Mouse (Mus musculus): ENCODE measurements at regions not wholly inside any gene's neighbourhood (a gene's known extent, or its start where the extent isn't known, plus 50 kb on each side); places are given as distances from the start of the nearest gene placed in this dataset.

DNA sequence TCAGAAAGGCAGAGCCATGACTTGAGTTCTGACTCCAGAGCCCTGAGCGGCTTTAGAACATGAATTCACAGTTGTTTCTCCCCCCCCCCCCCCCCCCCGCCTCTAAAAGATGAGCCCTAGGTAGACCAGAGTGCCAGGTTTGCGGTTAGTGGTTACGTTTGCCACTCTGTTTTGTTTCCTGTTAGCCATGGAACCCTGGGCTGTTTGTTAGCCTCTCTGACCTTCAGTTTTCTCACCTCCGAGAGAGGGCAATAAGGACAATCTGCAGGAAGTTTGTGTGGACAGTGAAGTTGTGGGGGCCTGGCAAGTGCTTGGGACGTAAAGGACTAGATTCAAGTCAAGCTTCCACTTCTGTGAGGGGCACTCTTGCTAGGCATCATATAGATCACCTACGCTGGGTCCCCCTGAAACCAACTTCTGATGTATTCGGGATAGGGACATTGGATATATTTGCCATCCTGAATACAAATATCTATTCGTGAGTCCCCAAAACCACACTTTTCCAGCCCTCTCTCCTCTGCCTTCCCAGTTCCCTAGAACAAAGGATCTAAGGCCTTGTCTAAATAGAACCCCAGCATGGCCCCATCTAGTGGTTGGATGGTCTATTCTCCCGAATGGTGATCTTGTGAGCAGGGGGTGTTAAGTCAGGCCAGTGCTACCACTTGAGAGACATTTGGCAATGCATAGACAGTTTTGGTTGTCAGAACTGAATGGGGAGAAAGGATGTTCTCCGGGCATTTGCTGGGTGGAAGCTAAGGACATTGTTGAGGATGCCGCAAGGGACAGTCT, 145.4 kb upstream of the Tle3 start:
- DNase-seq (ENCODE audit: low spot score in 2 of 2): no peak

GRCm38 (mm10) chr9:61227492-61228229, 144.5 kb upstream of the Tle3 start:
- no peak for DNase-seq (ENCODE audit: low spot score in 2 of 2)

DNA sequence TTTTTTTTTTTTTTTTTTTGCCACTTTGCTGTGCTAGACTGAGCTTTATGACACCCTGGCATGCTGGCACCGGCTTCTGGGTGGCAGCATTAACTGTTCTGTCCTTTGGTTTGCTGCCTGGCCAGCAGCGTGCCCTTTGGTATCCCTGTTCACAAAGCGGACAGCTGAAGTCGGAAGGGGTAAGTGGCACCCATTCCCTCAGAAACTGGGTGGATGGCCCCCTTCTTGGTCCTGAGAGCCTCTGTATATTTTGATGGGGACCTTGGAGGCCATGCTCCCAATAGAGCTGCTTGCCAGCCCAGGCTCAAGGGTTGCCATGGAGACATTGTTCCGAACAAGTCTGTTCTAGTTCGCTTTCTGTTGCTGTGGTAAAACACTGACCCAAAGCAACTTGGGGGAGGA, 143.9 kb upstream of the Tle3 start:
- DNase-seq (ENCODE audit: low spot score in 2 of 2): no peak

- no peak for DNase-seq (ENCODE audit: low spot score in 2 of 2)
Observed at GRCm38 (mm10) chr9:61230306-61230705, 141.9 kb upstream of the Tle3 start.

- peak in 1 of 2 experiments; percentile 34 for DNase-seq (ENCODE audit: low spot score in 2 of 2)
Observed at GRCm38 (mm10) chr9:61232630-61233029, 139.5 kb upstream of the Tle3 start.

GRCm38 (mm10) chr9:61233251-61233650, 138.9 kb upstream of the Tle3 start:
- no peak for DNase-seq (ENCODE audit: low spot score in 2 of 2)

DNA sequence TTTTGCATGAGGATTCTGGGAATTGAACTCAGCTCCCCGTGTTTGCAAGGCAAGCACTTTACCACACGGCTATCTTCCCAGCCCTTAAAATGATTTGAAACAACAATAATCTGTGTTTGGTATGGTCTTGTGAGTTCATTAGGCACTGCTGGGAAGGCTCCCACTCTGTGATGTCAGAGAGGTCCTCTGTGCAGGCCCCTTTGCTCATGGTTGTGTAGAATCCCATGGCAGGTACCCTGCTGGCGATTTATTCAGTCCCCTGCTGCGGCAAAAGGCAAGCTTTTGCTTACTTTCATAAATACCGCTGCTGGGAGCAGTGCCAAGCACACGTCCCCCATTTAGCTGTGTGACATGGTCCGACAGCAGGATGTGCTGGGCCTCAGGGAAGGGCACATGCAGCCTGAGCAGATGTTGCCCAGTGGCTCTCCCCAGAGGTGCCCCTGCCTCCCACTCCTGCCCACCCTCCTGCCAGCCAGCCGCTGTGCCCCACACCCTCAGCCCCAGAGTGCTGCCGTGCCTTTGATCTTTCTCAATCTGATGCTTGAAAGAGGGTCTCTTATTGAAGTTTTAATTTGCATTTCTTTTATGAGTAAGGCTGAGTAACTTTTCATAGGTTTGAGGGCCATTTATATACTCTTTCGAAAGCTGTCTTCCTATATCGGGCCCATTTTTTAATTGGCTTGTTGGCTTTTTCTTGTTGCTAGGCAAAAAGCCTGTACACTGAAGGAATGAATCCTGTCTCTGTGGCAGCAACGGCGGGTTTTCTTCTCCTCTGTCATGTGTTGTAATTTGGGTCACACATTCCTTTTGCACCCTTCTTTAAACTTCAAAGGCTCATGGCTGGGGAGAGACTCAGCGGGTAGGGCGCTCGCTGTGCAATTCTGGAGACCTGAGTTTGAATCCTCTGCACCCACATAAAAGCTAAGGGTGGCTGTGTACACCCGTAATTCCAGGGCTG, 136.2 kb upstream of the Tle3 start:
- no peak for DNase-seq (ENCODE audit: low spot score in 2 of 2)

- DNase-seq (ENCODE audit: low spot score in 2 of 2): no peak
Observed at GRCm38 (mm10) chr9:61238687-61239250, 133.4 kb upstream of the Tle3 start.

DNA sequence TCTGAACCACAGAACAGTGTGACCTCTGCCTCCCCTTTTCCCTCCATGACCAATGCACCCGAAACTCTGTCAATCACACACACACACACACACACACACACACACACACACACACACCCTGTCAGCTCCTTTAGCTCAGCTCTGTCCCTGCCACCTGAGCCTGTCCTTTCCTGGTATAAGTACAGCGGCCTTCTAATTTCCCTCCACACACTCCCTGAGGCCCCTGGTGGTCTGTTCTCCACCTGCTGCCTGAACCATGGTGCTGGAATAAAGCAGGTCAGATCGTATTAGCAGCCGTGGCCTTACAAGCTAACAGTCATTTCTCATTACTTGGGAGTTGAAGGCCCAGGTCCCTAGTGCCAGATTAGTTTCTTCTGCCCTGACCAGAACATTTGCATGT, 132.8 kb upstream of the Tle3 start:
- DNase-seq (ENCODE audit: low spot score in 2 of 2): no peak

- no peak for DNase-seq (ENCODE audit: low spot score in 2 of 2)
Observed at GRCm38 (mm10) chr9:61241442-61241841, 130.7 kb upstream of the Tle3 start.

GRCm38 (mm10) chr9:61242167-61242860, 129.9 kb upstream of the Tle3 start:
- no peak for DNase-seq (ENCODE audit: low spot score in 2 of 2)

GRCm38 (mm10) chr9:61243289-61243688, 128.9 kb upstream of the Tle3 start:
- no peak for DNase-seq (ENCODE audit: low spot score in 2 of 2)

- no peak for DNase-seq (ENCODE audit: low spot score in 2 of 2)
Observed at GRCm38 (mm10) chr9:61249691-61250425, 122.3 kb upstream of the Tle3 start.

DNA sequence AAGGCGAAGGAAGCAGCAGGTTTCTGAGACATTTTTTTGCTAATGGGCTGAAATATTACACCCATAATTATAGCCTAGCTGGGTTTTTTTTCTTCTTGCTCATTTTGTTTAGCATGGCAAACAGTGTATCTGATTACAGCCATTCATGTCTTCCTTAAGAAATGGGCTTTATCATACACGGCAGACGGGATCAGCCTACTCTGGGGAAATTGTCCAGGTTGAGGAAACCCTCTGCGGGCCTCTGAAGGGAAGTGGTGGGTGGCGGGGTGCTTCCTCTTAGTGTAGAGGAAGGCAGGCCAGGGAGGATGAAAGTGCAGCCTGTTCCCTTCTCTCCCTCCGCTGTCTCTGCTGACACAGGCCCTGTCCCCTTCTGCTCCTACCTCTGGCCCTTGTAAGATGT, 120.6 kb upstream of the Tle3 start:
- peak; percentile 20 to 50 for DNase-seq (ENCODE audit: low spot score in 2 of 2)

DNA sequence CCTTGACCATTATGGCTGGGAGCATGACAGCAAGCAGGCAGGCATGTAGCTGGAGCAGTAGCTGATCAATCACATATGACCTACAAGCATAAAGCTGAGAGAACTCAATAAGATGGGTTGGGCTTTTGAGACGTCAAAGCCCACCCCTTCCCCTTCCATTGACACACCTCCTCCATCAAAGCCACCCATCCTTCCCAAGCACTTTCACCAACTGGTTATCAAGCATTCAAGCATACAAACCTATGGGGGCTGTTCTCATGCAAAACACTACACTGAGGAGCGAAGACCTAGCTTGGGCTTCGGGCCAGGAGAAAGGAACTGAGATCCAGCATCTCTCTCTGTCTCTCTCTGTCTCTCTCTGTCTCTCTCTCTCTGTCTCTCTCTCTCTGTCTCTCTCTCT, 118.4 kb upstream of the Tle3 start:
- DNase-seq (ENCODE audit: low spot score in 2 of 2): no peak

GRCm38 (mm10) chr9:61257488-61257887, 114.7 kb upstream of the Tle3 start:
- DNase-seq (ENCODE audit: low spot score in 2 of 2): no peak

DNA sequence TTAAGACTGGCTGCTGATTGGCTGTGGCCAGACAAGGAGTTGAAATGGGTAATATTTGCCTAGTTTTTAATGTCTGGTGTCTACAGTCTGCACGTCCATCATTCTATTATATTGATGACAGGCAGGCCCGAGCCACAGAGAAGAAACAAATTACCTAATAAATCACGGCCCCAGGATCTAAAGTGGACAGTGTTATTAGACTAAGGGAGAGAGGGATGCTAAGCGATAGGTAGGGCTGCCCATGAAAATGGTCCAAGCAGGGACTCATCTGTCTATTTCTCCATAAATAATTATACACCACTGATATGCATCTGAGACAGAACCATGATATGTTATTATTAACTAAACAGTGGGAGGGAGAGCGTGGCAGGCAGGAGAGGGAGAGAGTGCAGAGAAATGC, 114.1 kb upstream of the Tle3 start:
- no peak for DNase-seq (ENCODE audit: low spot score in 2 of 2)

DNA sequence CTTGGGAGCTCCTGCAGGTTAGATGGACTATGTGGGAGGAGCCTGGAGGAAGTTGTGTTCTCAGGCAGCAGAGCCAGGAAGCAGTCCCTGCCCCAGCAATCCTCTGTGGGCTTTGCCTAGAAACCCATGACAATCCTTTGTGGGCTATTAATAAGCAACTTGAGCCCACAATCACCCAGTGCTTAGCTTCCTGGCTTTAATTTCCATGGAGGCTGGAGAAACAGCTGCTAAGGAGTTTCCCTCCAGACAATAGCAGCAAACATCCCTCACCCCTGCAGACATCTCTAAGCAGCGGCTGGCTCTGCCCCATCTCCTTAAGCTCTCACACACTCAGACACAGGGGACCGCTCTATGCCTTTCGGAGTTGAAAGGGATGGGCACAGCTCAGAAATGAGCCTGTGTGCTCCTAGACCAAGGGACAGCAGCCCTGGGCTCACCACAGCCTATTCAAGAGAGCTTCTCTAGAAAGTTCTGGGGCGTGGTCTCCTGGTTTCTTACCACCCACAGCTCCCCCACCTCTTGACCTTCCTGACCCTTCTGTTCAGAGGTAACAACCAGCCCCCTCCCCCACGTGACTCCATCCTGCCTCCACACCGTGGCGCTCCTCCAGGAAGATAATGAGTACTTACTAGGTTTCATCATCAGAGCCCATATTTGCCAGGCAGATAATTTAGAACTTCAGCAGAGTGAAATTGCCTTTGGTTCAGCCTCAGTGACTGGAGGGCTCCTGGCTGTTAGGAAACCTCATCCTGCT, 112.6 kb upstream of the Tle3 start:
- no peak for DNase-seq (ENCODE audit: low spot score in 2 of 2)

GRCm38 (mm10) chr9:61261263-61261662, 110.9 kb upstream of the Tle3 start:
- no peak for DNase-seq (ENCODE audit: low spot score in 2 of 2)

Data from spleen, postnatal 10 days (tissue).